Mouse (Mus musculus) embryo, embryonic 9.5 days (tissue): ENCODE results near the gene Gpr149.

Experiments
- DNase-seq: peaks from one replicate; pipeline ENCODE4 v3.0.0-alpha.2; 2017; ENCODE audit errors: extremely low spot score

The Gpr149 gene

GRCm38 (mm10) chr3:62604973-62605372 is at the start of gene Gpr149:
Gene Gpr149 (minus strand): TSS chr3:62605140.
- DNase-seq = no peak

GRCm38 (mm10) chr3:62650551-62650950 is 45.6 kb upstream of the Gpr149 start:
- no peak for DNase-seq

- no peak for DNase-seq
Observed at GRCm38 (mm10) chr3:62610861-62611260, 5.9 kb upstream of the Gpr149 start.

- no peak for DNase-seq
Observed at GRCm38 (mm10) chr3:62605931-62606330, 991 bp upstream of the Gpr149 start.

DNA sequence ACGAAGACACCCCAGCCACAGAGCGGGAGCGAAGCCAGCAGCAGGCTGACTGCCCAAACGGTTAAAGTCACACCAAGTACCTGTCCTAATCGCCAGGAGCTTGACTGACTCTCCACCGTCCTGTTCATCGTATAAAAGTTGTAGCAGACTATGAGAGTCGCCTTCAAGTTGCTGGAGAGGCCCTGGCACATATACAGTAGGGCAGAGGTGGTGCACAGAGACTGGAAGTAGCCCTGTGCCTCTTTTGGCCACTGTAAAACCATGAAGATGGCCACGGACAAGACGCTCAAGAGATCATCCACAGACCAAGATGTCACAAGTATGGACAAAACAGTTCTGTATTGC is 921 bp downstream of the Gpr149 start:
- DNase-seq = no peak

DNA sequence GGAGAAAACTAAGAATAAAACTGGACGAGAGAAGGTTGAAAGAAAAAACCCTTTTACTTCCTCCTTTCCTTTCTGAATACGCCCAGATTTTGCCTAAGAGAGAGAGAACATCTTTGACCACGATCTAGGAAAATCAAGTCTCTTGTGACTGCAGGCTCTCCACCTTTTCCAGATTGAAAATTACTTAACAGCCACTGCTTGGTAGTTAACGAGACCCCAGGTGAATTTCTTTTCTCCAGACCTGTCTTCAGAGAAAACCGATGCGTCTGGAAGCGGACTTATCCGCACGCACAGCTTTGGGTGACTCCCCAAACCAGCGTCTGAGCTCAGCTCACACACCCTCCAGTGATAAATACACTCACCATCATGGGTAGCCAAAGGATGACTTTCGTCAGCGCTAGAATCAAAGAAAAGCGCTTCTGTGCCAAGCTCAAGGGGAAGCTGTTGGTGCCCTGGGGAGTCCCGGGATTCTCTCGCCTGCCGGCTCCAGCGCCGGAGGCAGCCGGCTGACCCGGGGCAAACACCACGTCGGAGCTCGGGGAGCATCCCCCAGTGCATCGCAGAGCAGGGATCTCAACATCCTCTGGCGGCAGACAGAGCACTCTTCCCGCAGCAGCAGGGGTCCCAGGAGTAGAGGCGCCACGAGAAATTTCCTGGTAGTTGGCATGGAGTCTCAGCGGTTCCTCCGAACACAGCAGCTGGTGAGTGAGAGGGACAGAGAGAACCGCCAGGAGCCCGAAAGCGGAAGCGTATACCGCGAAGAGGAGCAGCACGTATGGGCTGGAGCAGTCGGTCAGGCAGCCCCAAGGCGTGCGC is 1.5 kb downstream of the Gpr149 start:
- peak; percentile 52 for DNase-seq

DNA sequence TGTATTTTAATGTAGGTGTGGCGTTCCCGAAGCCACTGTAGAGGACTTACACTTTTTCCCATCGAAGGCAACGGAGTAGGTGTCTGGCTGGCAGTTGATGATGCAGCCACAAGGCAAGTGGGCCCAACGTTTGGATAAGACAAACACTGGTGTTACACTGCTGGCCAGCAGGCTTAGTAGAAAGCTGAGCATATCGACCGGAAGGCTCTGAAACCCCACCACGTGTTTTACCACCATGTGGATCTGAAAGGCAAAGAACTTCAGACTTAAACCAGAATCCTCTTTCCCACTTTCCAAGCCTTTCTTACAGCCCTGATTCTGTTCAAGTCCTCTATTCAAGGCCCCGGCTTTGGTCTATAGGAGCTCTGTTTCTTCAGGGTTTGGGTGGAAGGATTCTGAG is 2.5 kb downstream of the Gpr149 start:
- DNase-seq = no peak

- peak; percentile 61 for DNase-seq
Observed at GRCm38 (mm10) chr3:62594842-62595241, 10.1 kb downstream of the Gpr149 start.

GRCm38 (mm10) chr3:62585072-62585471 is 19.9 kb downstream of the Gpr149 start:
- no peak for DNase-seq

DNA sequence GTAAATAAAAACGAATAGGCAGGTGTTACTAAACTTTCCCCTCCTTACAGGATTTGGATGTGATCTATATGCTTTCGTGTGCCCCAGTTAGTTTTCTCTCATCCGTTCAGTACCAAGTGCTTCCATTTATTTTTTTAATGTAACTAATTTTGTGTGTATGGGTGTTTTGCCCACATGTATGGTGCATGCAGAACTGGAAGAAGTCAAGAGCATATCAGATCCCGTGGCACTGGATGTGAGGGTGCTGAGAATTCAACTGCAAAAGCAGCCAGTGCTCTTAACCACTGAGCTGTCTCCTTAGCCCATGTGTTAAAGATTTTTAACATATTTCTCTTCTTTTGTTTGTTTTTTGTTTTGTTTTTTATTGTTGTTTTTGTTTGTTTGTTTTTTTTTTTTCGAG is 77.3 kb downstream of the Gpr149 start:
- no peak for DNase-seq

DNA sequence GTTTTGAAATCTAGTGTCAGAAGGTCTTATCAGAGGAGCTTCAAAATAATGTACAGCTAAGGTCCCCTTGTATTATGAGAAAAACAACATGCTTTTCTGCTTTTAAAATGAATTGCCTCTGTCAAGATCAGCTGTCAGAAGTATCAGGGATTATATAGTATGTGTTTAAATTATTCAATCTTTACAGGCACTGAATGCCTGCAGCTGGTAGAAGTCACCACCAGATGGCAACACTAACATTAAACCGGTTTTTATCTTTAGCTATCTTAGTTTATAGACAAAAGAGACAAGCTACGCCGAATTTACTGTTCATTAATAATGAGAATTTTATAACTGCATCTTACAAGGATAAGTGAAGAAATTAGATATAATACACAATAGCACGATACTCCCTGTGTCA is 77.8 kb downstream of the Gpr149 start:
- no peak for DNase-seq

GRCm38 (mm10) chr3:62507206-62507647 is 97.7 kb downstream of the Gpr149 start:
- DNase-seq = no peak

DNA sequence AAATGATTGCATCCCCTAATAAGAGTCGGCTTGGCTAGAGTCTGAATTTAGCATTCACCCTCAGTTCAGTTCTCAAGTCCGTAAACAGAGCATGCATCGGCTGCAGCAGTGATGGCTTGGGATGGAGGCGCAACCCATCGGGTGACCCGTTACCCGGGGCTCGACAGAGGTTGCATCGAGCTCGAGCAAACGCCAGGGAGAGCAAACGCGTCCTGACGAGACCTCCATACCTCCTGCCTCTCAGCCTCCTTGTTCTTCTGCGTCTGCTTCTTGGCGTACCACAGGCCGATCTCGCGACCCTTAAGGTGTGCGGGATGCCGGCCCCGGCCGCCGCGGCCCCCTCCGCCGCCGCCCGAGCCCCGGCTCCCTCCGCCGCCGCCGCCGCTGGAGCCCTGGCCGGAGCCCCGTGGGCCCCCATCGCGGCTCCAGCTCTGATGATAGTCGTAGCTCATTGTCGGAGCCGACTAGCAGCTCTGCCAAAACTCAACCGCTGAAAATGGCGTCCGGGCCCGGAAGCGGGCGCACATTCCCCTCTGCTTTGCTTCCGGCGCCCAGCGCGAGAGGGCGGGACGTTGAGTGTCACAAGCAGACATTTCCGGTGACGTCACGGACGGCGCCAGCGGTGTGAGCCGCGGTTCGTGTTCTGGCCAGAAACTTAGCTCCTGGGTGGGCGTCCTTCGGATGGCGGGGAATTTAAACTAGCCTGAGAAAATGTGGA is 98.3 kb downstream of the Gpr149 start, which contains the start of gene Dhx36:
Gene Dhx36 (minus strand): TSS at position 517 of the 718 bp plus-strand sequence.
- DNase-seq = peak; percentile 93

DNA sequence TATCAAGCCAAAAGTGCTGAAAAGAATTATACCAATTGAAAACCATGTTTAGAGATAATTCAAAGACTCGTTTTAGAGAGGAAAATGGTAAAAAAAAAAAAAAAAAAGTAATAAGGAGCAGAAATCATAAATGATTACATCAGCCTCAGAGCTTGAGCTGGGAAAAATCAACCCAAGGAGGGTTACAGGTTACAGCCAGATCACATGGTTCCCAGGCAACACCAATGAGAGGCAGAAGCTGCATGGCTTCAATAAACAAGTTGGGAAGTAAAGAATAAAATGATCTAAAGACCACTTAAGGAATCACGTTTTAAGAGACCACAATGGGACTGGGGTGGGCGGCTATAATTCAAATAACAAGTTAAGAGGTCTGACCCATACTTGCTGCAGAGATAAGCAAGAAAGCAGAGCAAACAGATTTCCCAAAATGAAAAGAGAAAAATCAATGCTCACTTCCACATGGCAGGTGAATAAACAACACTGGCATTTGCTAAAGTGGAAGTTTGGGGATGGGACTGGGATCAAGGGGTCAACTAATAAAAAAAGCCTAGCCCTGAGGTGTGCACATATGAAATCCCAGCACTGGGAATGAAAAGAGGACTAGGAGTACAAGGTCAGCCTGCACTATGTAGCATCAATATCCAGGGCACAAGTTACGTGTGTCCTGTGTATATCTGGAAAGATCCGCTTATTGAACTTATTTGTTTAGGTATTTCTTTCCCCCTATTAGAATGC is 99.6 kb downstream of the Gpr149 start:
- DNase-seq = no peak

- no peak for DNase-seq
Observed at GRCm38 (mm10) chr3:62499327-62499726, 105.6 kb downstream of the Gpr149 start.

DNA sequence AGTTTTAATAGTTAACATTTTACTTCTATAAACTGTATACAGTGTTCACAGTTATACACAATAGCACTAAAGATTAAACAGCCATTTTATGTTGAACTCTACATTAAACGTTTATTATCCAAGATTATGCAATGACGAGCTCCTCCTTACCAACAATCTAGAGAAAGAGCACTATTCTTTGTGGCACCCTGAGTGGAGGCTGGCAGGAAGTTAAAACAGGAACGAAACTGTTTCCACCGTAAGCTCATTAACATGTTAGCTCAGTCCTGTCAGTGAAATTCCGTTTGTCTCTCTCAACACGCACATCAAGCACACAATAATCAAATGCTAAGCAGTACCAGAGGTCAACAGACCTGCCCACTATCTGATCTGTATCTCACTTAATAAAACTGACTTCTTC is 112.4 kb downstream of the Gpr149 start:
- DNase-seq = no peak

- no peak for DNase-seq
Observed at GRCm38 (mm10) chr3:62484340-62484739, 120.6 kb downstream of the Gpr149 start.
